Mouse (Mus musculus) CH12.LX (cell line): ENCODE results near the gene Nrm. TPM values are rescaled to one million over a fixed set of nuclear protein-coding genes. Genes with fewer than 3 reads are reported as not detected.

Experiments used
- DNase-seq: peaks from one replicate; pipeline ENCODE4 v3.0.0-alpha.2; 2013; ENCODE audit errors: extremely low read depth
- H3K27ac ChIP-seq: 2 replicates; pipeline ENCODE4 v1.5.1; 2012; ENCODE audit warnings: low read depth, mild to moderate bottlenecking, control low read depth, moderate library complexity; ENCODE audit not compliant: insufficient read depth
- H3K27me3 ChIP-seq: replicated peaks from 2 replicates; pipeline ENCODE3; 2012; ENCODE audit warnings: inconsistent platforms
- H3K36me3 ChIP-seq, 2 experiments: replicated peaks in 1 of 2; 2 replicates each; pipeline versions ENCODE3 to v1.6.1; 2012; ENCODE audit warnings: inconsistent platforms in 1 of 2, low read length in 1 of 2, mild to moderate bottlenecking in 1 of 2, mixed read lengths in 1 of 2, moderate library complexity in 1 of 2; ENCODE audit not compliant: control insufficient read depth in 1 of 2, insufficient read depth in 1 of 2
- H3K4me1 ChIP-seq, 2 experiments: 2 replicates each; pipeline ENCODE4 v1.6.1; 2012; ENCODE audit warnings: inconsistent platforms in 1 of 2, moderate library complexity in 1 of 2; ENCODE audit not compliant: insufficient read depth in 2 of 2, control insufficient read depth in 1 of 2
- H3K4me2 ChIP-seq: 2 replicates; pipeline ENCODE4 v1.6.1; 2012; ENCODE audit warnings: low read depth, mild to moderate bottlenecking, control low read depth; ENCODE audit not compliant: poor library complexity, insufficient read depth, severe bottlenecking
- H3K4me3 ChIP-seq, 3 experiments: fragments of 150-350 bp in 1 of 3; sonication (generic) in 1 of 3; replicated peaks in 1 of 3; 2 replicates each; pipeline versions ENCODE3 to v1.5.1; 2011 to 2012; ENCODE audit warnings: low read depth in 2 of 3, low read length in 2 of 3, mild to moderate bottlenecking in 2 of 3, moderate library complexity in 2 of 3, control low read depth in 1 of 3, improper control_type of control experiment in 1 of 3, inconsistent platforms in 1 of 3, mixed read lengths in 1 of 3; ENCODE audit not compliant: poor library complexity in 1 of 3
- H3K79me2 ChIP-seq: replicated peaks from 2 replicates; pipeline ENCODE4 v1.6.1; 2012; ENCODE audit warnings: mild to moderate bottlenecking, moderate library complexity; ENCODE audit not compliant: control insufficient read depth, poor library complexity, insufficient read depth, severe bottlenecking; ENCODE audit errors: extremely low read depth
- H3K9ac ChIP-seq: 2 replicates; pipeline ENCODE4 v1.6.1; 2012; ENCODE audit warnings: low read depth, mild to moderate bottlenecking, control low read depth, moderate library complexity; ENCODE audit not compliant: insufficient read depth
- H3K9me3 ChIP-seq: replicated peaks from 2 replicates; pipeline ENCODE3; 2012; ENCODE audit warnings: low read length, inconsistent platforms, mixed read lengths
- CHD1 ChIP-seq: IDR thresholded peaks from 2 replicates; pipeline ENCODE4 v1.6.1; 2012; ENCODE audit warnings: low read depth, low read length, improper control_type of control experiment, inconsistent platforms
- CTCF ChIP-seq, 2 experiments: IDR thresholded peaks in 1 of 2; conservative IDR thresholded peaks in 1 of 2; 2 replicates each; pipeline ENCODE4 v1.5.1; 2011 to 2012; ENCODE audit warnings: low read depth in 2 of 2, low read length in 2 of 2, improper control_type of control experiment in 1 of 2, inconsistent platforms in 1 of 2, mild to moderate bottlenecking in 1 of 2, moderate library complexity in 1 of 2
- E2F4 ChIP-seq: IDR thresholded peaks from 2 replicates; pipeline ENCODE4 v1.6.1; 2011; ENCODE audit warnings: low read depth, low read length, improper control_type of control experiment; ENCODE audit not compliant: insufficient replicate concordance
- EP300 ChIP-seq: IDR thresholded peaks from 2 replicates; pipeline ENCODE4 v1.6.1; 2011; ENCODE audit warnings: low read length, improper control_type of control experiment
- ETS1 ChIP-seq: conservative IDR thresholded peaks from 2 replicates; pipeline ENCODE4 v1.6.1; 2012; ENCODE audit warnings: low read depth, mild to moderate bottlenecking, inconsistent platforms, low read length, improper control_type of control experiment, moderate library complexity
- GABPA ChIP-seq: IDR thresholded peaks from 2 replicates; pipeline ENCODE4 v1.6.1; 2012; ENCODE audit warnings: low read depth, low read length, improper control_type of control experiment, inconsistent platforms; ENCODE audit not compliant: insufficient replicate concordance
- HCFC1 ChIP-seq: IDR thresholded peaks from 2 replicates; pipeline ENCODE4 v1.6.1; 2012; ENCODE audit warnings: low read depth, mild to moderate bottlenecking, inconsistent platforms, low read length, improper control_type of control experiment
- IRF4 ChIP-seq: IDR thresholded peaks from 2 replicates; pipeline ENCODE4 v1.6.1; 2014; ENCODE audit warnings: low read depth, mild to moderate bottlenecking, inconsistent platforms, low read length, improper control_type of control experiment
- JUN ChIP-seq: IDR thresholded peaks from 2 replicates; pipeline ENCODE4 v1.6.1; 2011; ENCODE audit warnings: low read depth, mild to moderate bottlenecking, low read length, improper control_type of control experiment, moderate library complexity; ENCODE audit not compliant: insufficient read depth
- MAFK ChIP-seq: IDR thresholded peaks from 2 replicates; pipeline ENCODE4 v1.6.1; 2011; ENCODE audit warnings: low read length, improper control_type of control experiment; ENCODE audit not compliant: insufficient replicate concordance
- MAX ChIP-seq: IDR thresholded peaks from 2 replicates; pipeline ENCODE4 v1.6.1; 2011; ENCODE audit warnings: low read length, improper control_type of control experiment
- MEF2A ChIP-seq: IDR thresholded peaks from 2 replicates; pipeline ENCODE4 v1.6.1; 2014; ENCODE audit warnings: low read depth, mild to moderate bottlenecking, inconsistent platforms, low read length, improper control_type of control experiment, borderline replicate concordance
- MXI1 ChIP-seq: IDR thresholded peaks from 2 replicates; pipeline ENCODE4 v1.6.1; 2011; ENCODE audit warnings: mild to moderate bottlenecking, low read depth, low read length, improper control_type of control experiment
- MYC ChIP-seq: IDR thresholded peaks from 2 replicates; pipeline ENCODE4 v1.6.1; 2011; ENCODE audit warnings: low read depth, mild to moderate bottlenecking, improper control_type of control experiment, low read length
- NELFE ChIP-seq: IDR thresholded peaks from 2 replicates; pipeline ENCODE4 v1.6.1; 2011; ENCODE audit warnings: low read depth, low read length, improper control_type of control experiment
- NRF1 ChIP-seq: IDR thresholded peaks from 2 replicates; pipeline ENCODE4 v1.6.1; 2014; ENCODE audit warnings: low read depth, mild to moderate bottlenecking, inconsistent platforms, low read length, improper control_type of control experiment, moderate library complexity
- RCOR1 ChIP-seq: conservative IDR thresholded peaks from 2 replicates; pipeline ENCODE4 v1.6.1; 2012; ENCODE audit warnings: low read depth, mild to moderate bottlenecking, inconsistent platforms, low read length, improper control_type of control experiment
- SIN3A ChIP-seq: IDR thresholded peaks from 2 replicates; pipeline ENCODE4 v1.6.1; 2012; ENCODE audit warnings: low read length, improper control_type of control experiment, inconsistent platforms
- SMC3 ChIP-seq: IDR thresholded peaks from 2 replicates; pipeline ENCODE4 v1.6.1; 2011; ENCODE audit warnings: low read depth, low read length, improper control_type of control experiment
- TCF12 ChIP-seq: IDR thresholded peaks from 2 replicates; pipeline ENCODE4 v1.6.1; 2014; ENCODE audit warnings: low read depth, mild to moderate bottlenecking, inconsistent platforms, low read length, improper control_type of control experiment
- UBTF ChIP-seq: IDR thresholded peaks from 2 replicates; pipeline ENCODE4 v1.6.1; 2012; ENCODE audit warnings: low read depth, mild to moderate bottlenecking, inconsistent platforms, low read length, improper control_type of control experiment, moderate library complexity
- USF2 ChIP-seq: conservative IDR thresholded peaks from 2 replicates; pipeline ENCODE4 v1.6.1; 2011; ENCODE audit warnings: low read depth, low read length, improper control_type of control experiment
- ZC3H11A ChIP-seq: IDR thresholded peaks from 2 replicates; pipeline ENCODE4 v1.6.1; 2012; ENCODE audit warnings: low read depth, mild to moderate bottlenecking, inconsistent platforms, low read length, improper control_type of control experiment
- ZKSCAN1 ChIP-seq: IDR thresholded peaks from 2 replicates; pipeline ENCODE4 v1.6.1; 2012; ENCODE audit warnings: low read depth, inconsistent platforms, low read length, improper control_type of control experiment, borderline replicate concordance
- ZNF384 ChIP-seq: IDR thresholded peaks from 2 replicates; pipeline ENCODE4 v1.6.1; 2012; ENCODE audit warnings: low read depth, low read length, improper control_type of control experiment, inconsistent platforms
- dilution Hi-C: fragments of 300-500 bp; cut with MboI; formaldehyde crosslinking; loops from 2 replicates; pipeline ENCODE4 v1.14.3; 2020; ENCODE audit warnings: low sequenced_read_pairs; ENCODE audit not compliant: extremely low pct_unique_long_range_greater_than_20kb, extremely low pct_ligation_motif_present
- in situ Hi-C: fragments of 300-500 bp; cut with MboI; formaldehyde crosslinking; loops from 3 replicates; pipeline ENCODE4 v1.14.3; 2019; ENCODE audit warnings: low sequenced_read_pairs, low pct_ligation_motif_present, low pct_unique_long_range_greater_than_20kb, mixed read lengths
- polyA plus RNA-seq: library from polyadenylated mRNA; unstranded; fragments of >175 nt; gene quantifications from 2 replicates; pipeline ENCODE4 v1.2.1, GENCODE M21; 2012; ENCODE audit warnings: low read depth; ENCODE audit not compliant: insufficient read length
- total RNA-seq, 2 experiments: library from RNA; depleted of rRNA; stranded (reverse); fragments of 300-350 nt in 1 of 2; fragments of >200 nt in 1 of 2; gene quantifications; 2 replicates each; pipeline ENCODE4 v1.2.3; 2012 to 2014

Nrm gene
- total and polyA plus RNA-seq, 3 experiments, result 12.1 to 16.7 (median 15.4) TPM

DNA sequence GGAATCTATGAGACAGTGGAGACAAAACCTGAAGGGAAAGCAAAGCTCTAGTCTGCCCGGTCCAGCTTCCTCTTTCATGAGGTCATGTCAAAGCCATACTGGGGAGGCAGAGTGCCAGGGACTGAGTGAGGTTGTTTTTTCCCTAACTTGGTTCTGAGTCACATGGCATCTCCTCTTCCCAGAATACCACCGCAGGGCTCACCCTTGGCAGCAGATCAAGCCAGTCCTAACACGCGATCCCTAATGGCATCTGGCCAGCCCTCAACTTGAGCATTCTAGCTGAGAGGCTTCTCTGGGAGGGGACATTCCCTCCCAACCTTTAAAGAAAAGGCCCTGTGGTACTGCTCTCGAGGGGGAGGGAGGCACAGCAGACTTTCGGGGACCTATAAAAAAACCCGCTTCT, 47.9 kb upstream of the Nrm start:
- TF ChIP-seq MAX (peak; percentile 82), GABPA (no peak), ETS1 (peak; percentile 55), SMC3 (no peak), MAFK (no peak), NELFE (0 out of 2 replicates have a peak, but pooled peaks have one; percentile 35), MYC (peak; percentile 55; the same call in 1 of the 2 replicates), TCF12 (peak; percentile 27; the same call in 1 of the 2 replicates), ZKSCAN1 (no peak), MEF2A (0 out of 2 replicates have a peak, but pooled peaks have one; percentile 21), MXI1 (peak; percentile 34; the same call in 1 of the 2 replicates), EP300 (peak; percentile 44; the same call in 1 of the 2 replicates), HCFC1 (peak; percentile 33), USF2 (no peak), JUN (peak; percentile 67; the same call in 1 of the 2 replicates), E2F4 (no peak), SIN3A (0 out of 2 replicates have a peak, but pooled peaks have one; percentile 57), ZNF384 (peak; percentile 43; the same call in 1 of the 2 replicates), IRF4 (peak; percentile 62), CTCF (conservative IDR thresholded peaks at IDR 0.05 in 1 of 2, IDR thresholded peaks at IDR 0.05 in 1 of 2; ENCODE audit: low read depth in 2 of 2, low read length in 2 of 2) (no peak), CHD1 (no peak), NRF1 (no peak), UBTF (no peak), ZC3H11A (no peak), RCOR1 (peak; percentile 75)
- Histone ChIP-seq H3K9me3 (no peaks in the 10 kb centered on the region), H3K4me3 (no peak overlapping the region), H3K27me3 (no peaks in the 10 kb centered on the region), H3K36me3 (no peaks in the 10 kb centered on the region), H3K79me2 (no peaks in the 10 kb centered on the region), H3K4me2 (peak overlapping the region; percentile 6; the same call in 1 of the 2 replicates), H3K4me1 (peaks cover 25 to 38% of the 10 kb centered on the region in 2 experiments), H3K9ac (peak overlapping the region; percentile 24; the same call in 1 of the 2 replicates), H3K27ac (peak overlapping the region; percentile 46; the same call in 1 of the 2 replicates)
- in situ Hi-C loops, result no loop called here
- peak; percentile 64 for DNase-seq
- dilution Hi-C loops, result no loop called here
